Mouse (Mus musculus) ovary, adult 18-20 months (tissue): Measurements from ENCODE around the gene Ak4.
"Not testable (repeated sequence)": the region's sequence is repeated elsewhere in the genome, so short reads cannot be mapped to it uniquely, and the experiment has no call there.

Experiments
- DNase-seq: peaks from one replicate; pipeline ENCODE4 v3.0.0; 2022; ENCODE audit warnings: low spot score, mixed read lengths

Ak4 gene

DNA sequence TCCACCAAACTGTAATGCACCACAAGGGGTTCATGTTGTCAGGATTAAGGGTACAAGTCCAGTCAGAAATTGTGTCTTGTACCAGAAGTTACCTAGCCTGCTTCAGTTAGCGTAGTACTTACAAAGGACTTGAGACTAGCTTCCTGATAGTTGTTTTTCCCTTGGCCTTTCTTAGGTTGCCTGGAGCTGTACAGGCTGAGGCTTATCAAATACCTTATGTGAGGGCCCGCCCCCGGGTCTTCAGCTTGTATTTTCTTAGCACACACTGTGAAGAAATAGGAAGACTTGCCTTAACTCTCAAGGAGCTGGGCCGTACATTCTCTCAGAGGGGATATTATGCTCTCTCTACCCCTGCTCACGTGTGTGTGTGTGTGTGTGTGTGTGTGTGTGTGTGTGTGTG lies 4.5 kb downstream of the Ak4 start:
- DNase-seq = no peak

DNA sequence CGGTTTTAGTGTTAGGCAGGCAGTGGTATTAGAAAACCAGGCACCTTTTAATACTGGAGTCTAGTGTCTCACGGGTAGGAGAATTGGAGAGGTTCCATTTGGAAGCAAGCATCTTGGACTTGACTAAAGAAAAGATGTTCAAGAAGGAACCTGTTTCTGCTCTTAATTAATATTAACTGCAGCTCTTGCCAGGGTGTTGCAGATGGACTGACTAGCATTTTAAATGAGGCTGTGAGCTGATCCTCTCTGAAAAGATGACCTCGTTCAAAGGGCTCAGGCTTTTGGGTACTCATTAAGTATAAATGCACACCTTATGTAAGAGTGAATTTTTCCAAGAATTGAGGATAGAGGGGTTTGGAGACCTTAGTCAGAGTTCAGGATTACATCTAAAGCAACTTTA lies 5.4 kb downstream of the Ak4 start:
- no peak for DNase-seq

DNA sequence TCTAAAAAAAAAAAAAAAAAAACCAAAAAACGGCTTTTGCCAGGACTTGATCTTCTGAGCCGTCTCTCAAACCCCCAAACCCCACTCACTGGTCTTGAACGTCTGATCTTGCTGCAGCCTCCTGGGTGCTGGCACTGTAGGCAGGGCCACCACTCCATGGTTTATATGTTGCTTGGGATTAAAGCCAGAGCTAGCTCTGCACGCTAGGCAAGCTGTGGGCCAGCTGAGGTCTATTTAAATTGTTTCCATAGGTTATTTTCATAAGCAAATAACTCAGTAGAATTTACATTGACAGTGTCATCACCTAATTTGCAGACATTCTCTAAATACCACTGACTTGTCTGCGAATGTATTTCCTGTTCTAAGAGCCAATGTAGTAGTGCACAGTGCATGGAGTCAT lies 6.0 kb downstream of the Ak4 start:
- no peak for DNase-seq

DNA sequence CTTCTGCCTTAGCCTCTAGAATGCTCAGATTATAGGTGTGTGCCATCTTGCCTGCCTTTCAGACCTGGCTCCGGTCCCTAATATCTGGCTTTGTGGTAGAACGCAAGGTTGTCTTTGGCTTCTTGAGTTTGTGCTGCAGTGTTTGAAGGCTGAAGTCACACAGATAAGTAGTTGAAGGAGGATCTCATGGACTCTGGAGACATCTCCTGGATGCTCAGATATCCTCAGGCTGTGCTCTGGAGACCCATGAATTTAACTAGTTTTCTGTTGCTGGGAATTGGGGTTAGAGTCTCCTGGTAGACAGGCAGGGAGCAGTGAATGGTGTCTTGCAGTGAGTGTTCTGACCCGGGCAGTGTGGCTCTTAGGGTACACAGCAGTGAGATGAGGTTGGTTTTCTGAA lies 6.6 kb downstream of the Ak4 start:
- DNase-seq = no peak

DNA sequence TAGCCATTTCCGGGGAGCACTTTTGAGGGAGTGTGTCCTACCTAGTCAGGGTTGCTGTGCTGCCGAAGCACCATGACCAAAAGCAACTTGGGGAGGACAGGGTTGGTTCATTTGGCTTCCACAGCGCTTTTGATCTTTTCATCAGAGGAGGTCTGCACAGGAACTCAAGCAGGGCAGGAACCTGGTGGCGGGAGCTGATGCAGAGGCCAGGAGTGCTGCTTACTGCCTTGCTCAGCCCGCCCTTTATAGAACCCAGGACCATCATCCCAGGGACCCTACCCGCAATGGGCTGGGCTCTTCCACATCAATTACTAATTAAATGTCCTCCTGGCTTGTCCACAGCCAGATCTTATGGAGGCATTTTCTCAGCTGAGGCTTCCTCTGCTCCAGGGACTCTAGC lies 7.5 kb downstream of the Ak4 start:
- no peak for DNase-seq

DNA sequence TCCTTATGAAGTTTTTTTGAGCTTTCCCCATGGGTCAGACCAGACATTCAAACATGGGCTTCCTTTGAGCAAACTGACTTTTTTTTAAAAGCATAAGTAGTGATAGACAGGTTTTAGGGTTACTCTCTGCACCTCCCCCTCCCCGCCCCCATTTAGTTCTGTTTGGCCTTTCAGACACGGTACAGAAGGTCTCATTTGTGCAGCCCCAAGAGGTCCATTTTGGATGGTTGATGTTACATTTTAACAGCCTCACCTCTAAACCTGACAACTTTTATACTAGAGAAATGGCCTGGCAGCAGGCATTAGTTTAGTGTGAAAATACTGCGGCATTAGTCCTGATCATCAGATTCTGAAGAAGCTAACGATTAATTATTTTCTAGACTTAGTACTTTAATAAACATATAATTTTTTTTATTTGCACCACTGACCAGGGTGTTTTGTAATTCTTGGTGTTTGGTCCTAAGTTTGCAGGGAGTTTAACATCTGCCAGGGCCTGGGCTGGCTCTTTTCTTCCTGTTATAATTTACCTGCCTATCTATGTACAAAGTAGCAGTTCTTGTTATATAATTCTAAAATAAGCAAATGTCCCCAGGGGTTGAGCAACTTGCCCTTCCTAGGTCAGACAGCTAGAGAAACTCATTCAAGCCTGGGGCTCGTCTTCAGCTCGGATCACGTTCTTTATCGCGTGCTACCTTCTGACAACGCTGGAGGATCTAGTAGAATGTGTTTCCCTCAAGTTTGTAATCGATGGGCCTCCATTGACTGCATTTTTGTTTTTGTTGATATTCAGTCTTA lies 9.0 kb downstream of the Ak4 start:
- no peak for DNase-seq

DNA sequence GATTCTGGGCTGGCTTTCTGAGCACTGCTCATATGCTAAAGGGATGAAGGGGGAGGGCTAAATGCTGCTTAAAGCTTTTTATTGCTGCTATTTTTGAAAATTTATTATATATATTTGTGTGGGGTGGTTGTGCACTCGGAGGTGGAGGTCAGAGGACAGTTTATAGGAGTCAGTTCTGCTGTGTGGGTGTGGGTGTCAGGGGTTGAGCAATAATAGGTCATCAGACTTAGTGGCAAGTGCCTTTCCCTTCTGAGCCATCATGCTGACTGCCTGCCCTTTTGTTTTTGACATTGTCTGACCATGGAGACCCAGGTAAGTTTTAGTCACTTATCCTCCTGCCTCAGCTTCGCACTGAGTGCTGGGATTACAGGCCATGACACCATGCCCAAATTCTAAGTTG lies 10.0 kb downstream of the Ak4 start:
- DNase-seq = no peak

DNA sequence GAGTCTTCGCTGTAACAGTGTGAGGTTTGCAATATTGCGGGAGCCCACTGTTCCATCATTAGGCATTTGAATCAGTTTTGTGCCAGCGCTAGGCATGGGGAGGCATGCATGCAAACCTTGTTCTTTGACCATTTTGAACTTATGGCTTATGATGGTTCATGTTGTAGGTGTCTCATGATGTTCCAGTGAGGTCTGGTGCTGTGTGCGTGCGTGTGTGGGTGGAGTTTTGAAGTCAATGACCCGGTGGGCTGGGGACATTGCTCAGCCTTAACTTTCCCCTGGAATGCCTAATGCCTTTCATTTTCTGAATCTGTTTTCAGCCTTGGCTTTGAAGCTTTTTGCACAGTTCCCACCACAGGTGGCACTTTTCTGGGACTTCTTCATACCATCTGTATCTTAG lies 10.9 kb downstream of the Ak4 start:
- DNase-seq = no peak

DNA sequence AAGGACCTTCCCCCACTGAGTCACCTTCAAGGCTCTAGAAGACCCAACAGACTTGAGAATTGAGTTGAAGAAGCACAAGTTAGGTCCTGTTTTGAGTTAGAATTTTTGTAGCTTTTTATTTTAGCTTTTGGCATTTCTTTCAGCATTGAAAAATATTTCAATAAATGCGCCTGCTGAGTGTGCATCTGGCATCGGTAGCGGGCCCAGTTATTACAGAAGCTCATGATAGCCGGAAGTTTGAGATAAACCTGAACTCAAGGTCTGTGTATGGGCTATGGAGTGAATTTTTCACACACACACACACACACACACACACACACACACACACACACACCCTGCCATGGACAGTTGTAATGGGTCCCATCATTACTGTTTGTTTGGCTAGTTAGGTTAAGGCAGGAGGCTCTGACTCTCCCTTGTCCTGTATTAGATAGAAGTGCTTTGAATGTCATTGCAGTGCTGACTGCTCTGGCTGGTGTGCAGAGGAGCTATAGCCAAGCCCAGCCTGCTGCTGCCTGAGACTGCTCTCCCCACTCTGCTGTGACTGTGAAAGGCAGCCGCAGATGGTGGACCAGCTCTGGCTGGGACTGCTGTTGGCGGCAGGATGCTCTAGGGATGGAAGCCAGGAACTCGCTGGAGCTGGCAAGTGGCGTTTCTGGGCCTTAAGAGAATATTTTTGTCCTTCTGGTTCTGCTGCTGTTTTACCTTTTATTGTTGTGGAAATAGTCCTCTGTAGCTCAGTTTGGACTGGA lies 17.9 kb downstream of the Ak4 start:
- no peak for DNase-seq

DNA sequence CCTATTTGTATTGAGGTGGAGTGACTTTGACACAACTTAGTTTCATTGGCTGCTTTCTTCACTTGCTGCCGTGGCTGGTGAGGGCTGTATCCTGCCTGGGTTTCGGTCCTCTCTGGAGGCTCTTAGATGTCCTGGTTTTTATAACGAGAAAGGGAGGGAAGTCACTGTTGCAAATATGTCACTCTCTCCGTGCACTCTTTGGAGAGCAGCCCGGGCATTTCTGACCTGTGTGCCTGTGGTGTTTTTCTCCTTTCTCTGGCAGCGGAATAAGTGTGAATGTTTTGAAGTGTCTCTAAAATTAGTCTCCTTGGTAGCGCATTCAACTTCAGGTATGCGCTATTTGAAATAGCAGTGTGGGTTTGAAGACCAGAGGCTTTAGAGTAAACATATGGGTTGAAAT lies 19.2 kb downstream of the Ak4 start:
- no peak for DNase-seq

DNA sequence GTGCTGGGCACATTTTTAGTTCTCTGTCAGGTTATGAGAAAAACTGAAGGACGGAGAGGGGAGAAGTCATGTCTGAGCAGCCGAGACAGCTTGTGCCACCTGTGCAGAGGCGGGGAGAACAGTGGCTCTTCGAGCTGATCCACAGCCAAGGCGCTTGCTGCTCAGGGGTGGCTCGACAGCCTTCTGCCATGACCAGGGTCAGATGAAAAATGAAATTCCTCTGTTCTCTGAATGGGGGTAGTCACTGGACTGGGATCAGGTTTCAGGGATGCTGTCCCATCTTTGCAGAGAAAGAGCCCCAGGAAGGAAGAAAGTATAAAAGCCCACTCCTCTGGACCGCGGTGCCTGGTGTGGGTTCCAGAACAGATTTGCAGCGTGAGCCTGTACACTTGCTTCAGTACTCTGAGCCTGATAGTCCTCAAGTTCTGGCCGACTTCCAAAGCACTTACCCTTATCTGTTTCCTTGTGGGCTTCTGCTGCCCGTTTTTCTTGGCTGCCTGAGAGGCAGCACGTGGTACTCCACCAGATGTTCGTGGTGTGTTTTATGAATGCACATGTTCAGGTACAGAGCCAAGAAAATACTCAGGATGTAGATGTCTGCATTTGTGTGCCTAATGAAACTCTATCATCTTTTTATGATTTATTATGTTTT lies 20.8 kb downstream of the Ak4 start:
- DNase-seq = peak; percentile 81

DNA sequence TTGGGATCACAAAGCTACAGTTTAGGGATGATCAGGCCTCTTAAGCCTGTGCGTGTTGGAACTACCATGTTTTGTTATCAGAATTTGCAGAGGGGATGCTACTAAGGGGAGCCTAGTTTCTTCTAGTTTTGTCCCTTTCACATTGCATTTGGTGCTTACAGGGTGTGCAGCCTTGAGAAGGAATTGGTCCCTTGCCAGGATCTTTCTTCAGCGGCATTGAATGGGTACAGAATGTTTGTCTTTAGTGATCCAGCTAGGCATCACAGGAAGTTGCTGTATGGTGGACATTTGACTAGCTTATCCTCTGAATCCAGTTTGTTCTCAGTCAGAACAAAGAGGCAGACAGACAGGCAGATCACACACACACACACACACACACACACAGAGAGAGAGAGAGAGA lies 23.7 kb downstream of the Ak4 start:
- DNase-seq = peak; percentile 31

DNA sequence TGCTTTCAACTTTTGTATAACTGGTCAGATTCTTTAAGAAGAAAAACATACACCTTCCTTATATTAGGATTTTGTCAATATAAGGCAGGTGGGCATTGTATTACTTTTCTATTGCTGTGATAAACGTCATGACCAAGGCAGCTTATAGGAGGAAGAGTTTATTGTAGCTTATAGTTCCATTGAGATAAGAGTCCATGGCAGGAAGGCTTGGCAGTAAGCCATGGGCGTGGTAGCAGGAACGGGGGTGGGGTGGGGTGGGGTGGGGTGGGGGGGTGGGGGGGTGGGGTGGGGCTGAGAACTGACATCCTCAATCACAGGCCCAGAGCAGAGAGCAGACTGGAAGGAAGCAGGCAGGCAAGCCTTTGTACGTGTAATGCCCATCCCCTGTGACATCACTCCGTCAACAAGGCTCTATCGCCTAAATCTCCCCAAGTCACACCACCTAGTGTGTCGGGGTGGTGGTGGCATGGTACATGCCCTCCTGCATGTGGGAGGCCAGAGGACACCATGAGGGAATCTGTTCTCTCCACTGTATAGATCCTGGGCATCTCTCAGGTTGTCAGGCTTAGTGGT lies 24.4 kb downstream of the Ak4 start:
- DNase-seq = no peak

DNA sequence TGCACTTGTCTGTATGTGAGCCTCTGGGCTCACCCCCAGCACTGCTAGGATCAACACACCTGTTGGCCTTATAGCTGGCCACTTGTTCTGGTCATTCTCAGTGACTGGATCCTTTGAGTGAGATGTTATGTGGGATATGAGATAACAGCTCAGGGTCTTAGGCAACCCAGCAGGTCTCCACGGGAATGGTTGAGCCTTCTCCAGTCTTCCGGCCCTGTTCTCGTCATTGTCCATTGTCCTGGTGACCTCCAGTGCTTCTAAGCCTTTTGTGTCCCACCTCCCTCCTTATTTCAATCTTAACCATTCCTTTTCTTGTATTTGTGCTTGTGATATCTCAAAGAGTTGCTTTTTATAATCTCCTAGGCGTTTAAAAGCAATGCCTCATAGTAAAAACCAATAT lies 26.6 kb downstream of the Ak4 start:
- no peak for DNase-seq

DNA sequence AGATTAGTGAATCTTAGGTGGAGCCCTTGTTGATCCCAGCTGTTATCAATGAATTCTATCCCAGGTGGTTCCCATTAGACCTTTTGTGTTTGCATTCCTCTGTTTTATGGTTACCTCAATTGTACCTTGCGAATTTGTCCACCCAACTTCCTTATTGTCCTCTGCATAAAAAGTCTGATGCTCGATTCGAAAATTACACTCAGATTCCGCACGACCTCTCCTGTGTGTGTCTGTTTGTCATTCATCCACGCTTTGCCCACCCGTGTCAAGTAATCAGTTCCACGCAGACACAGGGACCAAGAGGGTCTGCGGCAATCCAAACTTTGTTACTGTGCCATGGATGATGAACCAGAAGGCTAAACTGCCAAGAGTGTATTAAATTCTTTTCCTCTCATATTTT lies 27.5 kb downstream of the Ak4 start:
- DNase-seq = not testable (repeated sequence)

DNA sequence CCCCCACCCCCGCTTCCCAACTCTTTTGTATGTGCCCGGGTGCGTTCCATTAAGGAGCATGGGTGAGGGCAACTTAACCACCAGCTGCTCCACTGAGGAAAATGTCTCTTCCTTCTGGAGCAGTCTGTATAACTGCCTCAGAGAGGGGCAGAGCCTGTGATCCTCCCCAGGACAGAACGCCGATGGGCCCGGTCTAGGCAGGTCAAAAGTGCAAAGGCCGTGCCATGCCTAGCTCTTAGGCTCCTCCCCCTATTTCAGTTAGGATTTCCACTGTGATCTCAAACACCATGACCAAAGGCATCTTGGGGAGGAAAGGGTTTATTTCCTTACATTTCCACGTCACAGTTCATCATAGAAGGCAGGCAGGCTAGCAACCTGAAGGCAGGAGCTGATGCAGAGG lies 29.6 kb downstream of the Ak4 start:
- no peak for DNase-seq

DNA sequence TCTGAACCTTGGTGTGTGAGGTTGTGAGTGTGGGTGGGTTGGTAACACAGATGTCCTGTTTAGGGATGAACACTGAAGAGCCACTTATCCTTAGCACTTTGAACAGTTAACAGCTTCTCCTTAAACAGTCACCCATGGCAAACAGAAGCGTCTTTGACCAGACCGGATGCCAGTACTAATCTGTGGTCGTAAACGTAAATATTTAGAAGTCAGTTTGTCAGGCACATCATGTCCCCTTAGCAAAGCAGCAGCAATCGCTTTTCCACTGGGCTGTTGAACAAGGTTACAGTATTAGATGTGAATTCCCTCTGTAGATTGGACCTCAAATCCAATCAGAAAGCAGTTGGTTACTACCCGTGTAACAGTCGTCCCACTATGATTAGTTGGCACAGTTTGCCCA lies 30.3 kb downstream of the Ak4 start:
- no peak for DNase-seq

DNA sequence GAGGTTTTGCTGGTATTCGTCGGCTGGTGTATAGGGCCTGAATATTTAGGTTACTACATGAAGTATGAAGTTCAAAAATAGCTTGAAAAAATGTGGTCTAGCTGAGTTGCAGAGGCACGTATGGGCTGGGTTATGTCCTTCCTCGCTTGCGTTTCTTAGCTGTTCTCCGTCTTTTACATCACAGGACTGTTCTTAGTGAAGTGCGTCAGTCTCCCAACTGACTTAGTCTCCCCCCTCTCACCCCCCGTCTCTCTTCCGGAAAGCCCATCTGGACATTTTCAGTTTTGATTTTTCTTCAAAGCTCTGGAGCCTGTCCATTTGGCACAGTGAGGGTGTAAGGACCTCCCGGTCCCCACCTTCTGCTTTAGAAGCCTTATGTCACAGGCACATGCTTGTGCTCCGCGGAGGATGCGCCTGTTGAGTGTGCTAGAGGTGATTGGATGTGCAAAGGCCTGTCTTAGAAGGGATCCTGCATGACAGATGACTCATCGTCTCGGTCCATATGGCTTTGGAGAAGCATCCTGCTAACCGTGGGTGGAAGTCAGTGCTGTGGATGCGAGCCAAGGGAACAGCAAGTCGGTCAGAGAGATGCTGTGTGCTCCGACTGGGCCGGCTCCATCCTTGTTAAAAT lies 31.2 kb downstream of the Ak4 start:
- no peak for DNase-seq

DNA sequence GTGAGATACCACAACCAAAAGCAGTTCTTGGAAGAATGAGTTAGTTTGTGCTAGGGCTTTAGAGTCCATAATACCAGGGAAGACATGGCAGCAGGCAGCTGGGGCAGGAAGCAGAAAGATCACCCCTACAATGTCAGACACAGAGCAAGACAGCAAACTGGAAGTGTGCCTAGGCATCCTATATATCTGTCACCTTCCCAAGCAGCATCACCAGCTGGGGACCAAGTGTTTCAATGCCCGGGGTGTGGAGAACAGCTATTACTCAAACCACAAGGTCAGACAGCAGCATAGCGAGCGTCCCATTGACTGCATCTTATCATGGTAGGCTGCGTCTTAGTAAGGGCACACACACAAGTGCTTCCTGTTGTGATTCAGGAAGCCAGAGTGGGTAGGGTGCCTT lies 32.0 kb downstream of the Ak4 start:
- DNase-seq = no peak

DNA sequence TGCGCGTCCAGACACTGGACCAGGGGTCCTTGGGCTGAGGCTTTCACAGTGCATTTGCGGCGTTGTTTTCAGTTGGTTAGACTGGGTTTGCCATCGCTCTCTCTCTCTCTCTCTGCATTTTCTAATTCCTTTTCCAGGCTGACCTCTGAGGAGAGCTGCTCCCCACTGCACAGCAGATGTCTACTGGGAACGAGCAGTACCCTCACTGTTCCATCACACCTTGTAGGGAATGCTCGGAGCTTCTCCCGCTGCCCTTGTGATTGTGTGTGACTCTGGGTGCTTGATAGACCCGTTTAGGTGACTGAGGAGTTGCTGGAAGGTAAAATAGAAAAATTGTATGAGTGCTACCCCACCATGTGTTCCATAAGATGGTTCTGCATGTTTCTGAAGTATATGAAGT lies 33.8 kb downstream of the Ak4 start:
- no peak for DNase-seq

DNA sequence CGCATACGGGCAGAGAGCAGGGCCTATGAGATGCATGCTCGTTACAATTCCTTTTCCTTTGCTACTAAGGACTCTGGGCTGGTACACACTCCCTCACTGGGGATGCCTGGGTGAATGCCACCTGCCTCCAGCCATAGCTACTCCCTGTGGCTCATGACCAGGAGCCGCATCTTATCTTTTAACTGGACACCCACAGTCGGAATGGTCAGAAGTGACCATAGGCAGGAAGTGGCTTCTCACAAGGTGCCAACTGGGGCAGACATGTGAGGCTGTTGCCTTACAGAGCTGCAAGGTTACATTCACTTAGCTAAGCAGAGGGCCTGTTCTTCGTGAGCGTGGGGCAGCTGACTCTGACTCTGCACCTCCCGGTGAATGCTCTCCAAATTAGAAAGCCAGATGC lies 38.1 kb downstream of the Ak4 start:
- DNase-seq = no peak

DNA sequence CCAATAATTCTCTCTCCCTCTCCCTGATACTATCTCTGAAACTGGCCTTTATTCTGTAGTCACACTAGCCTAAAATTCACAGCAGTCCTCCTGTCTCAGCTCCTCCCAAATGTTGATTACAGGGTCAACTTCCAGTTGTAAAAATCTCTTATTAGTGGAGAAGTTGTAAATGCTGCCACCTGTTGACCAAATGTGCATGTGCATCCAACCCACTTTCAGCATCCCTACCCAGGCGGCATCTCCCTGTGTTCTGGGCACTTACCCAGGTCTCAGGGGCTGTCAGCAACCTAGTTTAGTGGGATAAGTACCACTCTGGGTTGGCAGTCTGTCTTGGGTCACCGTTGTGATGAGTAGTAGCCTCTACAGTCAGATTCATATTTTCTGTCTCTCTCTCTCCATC lies 39.3 kb downstream of the Ak4 start:
- no peak for DNase-seq

DNA sequence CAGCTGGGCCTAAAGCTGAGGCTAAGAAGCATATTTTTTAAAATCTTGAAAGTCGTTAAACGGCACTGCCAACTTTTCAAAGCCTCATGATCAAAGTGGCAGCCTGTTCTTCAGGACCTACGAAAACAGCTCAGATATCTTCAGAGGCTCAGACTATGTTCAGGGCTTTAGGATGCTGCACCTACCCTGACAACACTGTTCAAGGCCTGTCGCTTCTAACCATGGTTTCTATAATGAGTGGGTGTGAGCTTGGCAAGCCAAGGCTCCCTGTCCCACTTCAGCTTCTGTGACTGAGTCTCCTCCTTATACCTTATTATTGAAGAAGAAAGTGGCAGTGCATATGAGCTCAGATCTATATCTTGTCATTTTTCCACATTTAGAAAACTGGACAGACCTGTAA lies 40.3 kb downstream of the Ak4 start:
- no peak for DNase-seq
